Mouse (Mus musculus) embryonic facial prominence, embryonic 11.5 days (tissue): ENCODE results near the gene Dll3. TPM values are rescaled to one million over a fixed set of nuclear protein-coding genes. Genes with fewer than 3 reads are reported as not detected.

Experiments used
- ATAC-seq: fragments of 200-750 bp; cut with Nextera tagmentation; replicated peaks from 2 replicates; pipeline ENCODE4 v1.8.0; 2017; ENCODE audit warnings: low read depth; ENCODE audit not compliant: insufficient number of reproducible peaks, low FRiP score, low TSS enrichment
- DNase-seq: peaks from one replicate; pipeline ENCODE4 v3.0.0-alpha.2; 2015; ENCODE audit warnings: low spot score
- H3K27ac ChIP-seq: fragments of 300-500 bp; sonication (generic); replicated peaks from 2 replicates; pipeline ENCODE4 v1.5.1; 2014; ENCODE audit warnings: mild to moderate bottlenecking, low read depth, low read length, control low read depth
- H3K27me3 ChIP-seq: fragments of 300-500 bp; sonication (generic); 2 replicates; pipeline ENCODE4 v1.6.1; 2014; ENCODE audit warnings: mild to moderate bottlenecking, low read length, moderate library complexity, mixed read lengths; ENCODE audit not compliant: control insufficient read depth, insufficient read depth
- H3K36me3 ChIP-seq: fragments of 300-500 bp; sonication (generic); replicated peaks from 2 replicates; pipeline ENCODE4 v1.6.1; 2014; ENCODE audit warnings: low read depth, mild to moderate bottlenecking, low read length, moderate library complexity, mixed read lengths; ENCODE audit not compliant: control insufficient read depth, insufficient read depth
- H3K4me1 ChIP-seq: fragments of 300-500 bp; sonication (generic); 2 replicates; pipeline ENCODE4 v1.6.1; 2014; ENCODE audit warnings: low read length, mixed read lengths; ENCODE audit not compliant: control insufficient read depth, insufficient read depth
- H3K4me2 ChIP-seq: fragments of 300-500 bp; sonication (generic); 2 replicates; pipeline ENCODE4 v1.6.1; 2014; ENCODE audit warnings: low read depth, mild to moderate bottlenecking, control low read depth, low read length, moderate library complexity
- H3K4me3 ChIP-seq: fragments of 300-500 bp; sonication (generic); 2 replicates; pipeline ENCODE4 v1.5.1; 2014; ENCODE audit warnings: low read depth, low read length, control low read depth
- H3K9ac ChIP-seq: fragments of 300-500 bp; sonication (generic); replicated peaks from 2 replicates; pipeline ENCODE4 v1.6.1; 2014; ENCODE audit warnings: mild to moderate bottlenecking, control low read depth, low read length
- H3K9me3 ChIP-seq: fragments of 300-500 bp; sonication (generic); replicated peaks from 2 replicates; pipeline ENCODE4 v1.6.1; 2016; ENCODE audit warnings: mild to moderate bottlenecking, low read length, inconsistent platforms, mixed read lengths; ENCODE audit not compliant: control insufficient read depth
- WGBS: fragments of 180-500 bp; shearing (Covaris S2); extraction: QIAGEN DNeasy Blood & Tissue Kit; methylation state at CpG from one replicate; pipeline ENCODE4 v1.1.7; 2014; 5-methylcytosine and 5-hydroxymethylcytosine counted together
- polyA plus RNA-seq: library from polyadenylated mRNA; unstranded; fragments of >200 nt; fragmentation: Nextera tagmentation; extraction: Ambion mirVana; gene quantifications from 2 replicates; pipeline ENCODE4 v1.2.1, GENCODE M21; 2014

Gene Dll3
- polyA plus RNA-seq, 1 experiment from 2014 or later: 9.9 TPM

GRCm38 (mm10) chr7:28339213-28339917 lies 37.3 kb upstream of the Dll3 start:
- Histone ChIP-seq H3K4me2 (peak overlapping the region; percentile 38), H3K27me3 (no peaks in the 10 kb centered on the region), H3K36me3 (no peaks in the 10 kb centered on the region), H3K27ac (peak overlapping the region; percentile 52; the same call in 1 of the 2 replicates), H3K9ac (peak overlapping the region; percentile 94), H3K4me1 (no peaks in the 10 kb centered on the region), H3K4me3 (peak overlapping the region; percentile 95), H3K9me3 (no peaks in the 10 kb centered on the region)
- DNase-seq (peak; percentile 51), ATAC-seq (no peak)
- WGBS: 77% methylated on average over 19 of the region's 19 CpGs

DNA sequence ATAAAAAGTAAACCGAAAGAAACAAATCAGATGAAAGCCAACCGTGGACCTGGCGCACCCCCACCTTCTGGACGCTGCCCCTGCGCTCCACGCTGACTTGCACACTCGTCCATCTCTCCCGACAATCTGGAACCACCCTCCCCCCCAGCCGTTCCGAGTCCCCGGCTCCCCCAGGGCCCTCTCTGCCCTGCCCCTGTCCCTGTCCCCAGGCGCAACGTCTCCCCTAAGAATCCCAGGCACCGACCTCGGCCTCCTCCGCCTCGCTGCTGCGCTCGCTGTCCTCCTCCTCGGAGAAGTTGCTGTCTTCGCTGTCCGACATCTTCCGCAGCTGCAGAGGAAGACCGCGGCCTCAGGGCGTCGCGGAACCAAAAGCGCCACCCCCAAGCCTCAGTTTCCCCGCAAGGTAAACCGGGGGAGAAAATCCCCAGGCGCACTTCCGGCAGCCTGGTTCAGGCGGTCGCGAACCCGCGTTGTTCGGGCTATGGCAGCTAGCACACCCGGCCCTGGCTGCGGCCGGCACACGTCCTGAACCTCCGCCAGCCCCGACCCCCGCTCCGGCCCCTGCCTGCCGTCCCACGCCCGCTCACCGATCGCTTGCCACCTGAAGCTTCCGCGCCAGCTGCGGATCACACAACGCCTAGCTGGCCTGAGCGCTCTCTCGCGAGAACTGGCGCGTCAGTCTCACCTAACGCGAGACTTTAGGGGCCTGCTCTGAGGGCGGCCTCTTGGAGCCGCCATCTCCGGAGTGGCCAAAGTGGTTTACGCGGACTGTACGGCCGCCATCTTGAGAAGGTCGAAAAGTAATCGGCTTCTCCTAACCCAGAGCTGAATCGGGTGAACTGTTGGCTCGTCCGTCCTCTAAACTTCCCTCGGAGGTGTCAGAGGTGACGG lies 36.3 kb upstream of the Dll3 start, which contains the start of gene Supt5:
TSS of gene Supt5 (minus strand) at position 639 of the 891 bp plus-strand sequence.
- no peaks in the 10 kb centered on the region for H3K36me3 ChIP-seq
- peak; percentile 98 for ATAC-seq

DNA sequence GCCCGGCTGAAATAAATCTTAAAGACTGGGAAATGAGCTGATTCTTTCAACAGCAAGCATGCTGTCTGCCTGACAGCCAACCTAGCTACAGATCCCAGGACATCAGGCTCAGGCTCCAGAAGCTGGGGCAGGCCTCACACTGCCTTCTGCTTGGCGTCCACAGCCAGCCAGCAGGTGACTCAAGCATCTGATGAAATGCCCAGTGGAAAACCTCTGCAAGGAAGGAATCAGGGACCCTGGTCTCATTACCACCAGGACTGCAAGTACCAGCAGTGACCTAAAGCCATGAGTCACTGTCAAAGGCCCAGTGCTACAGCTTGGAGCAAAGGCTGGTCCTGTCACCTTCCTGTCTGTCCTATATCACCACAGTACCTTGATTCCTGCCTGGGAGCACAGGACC lies 33.4 kb upstream of the Dll3 start:
- H3K27ac ChIP-seq: no peak overlapping the region
- H3K4me1 ChIP-seq: no peaks in the 10 kb centered on the region
- no peak overlapping the region for H3K9ac ChIP-seq
- H3K4me2 ChIP-seq: no peak overlapping the region
- H3K36me3 ChIP-seq: no peaks in the 10 kb centered on the region; the same call in 1 of the 2 replicates
- ATAC-seq: no peak
- 86% methylated on average over 2 of the region's 2 CpGs for WGBS
- H3K27me3 ChIP-seq: no peaks in the 10 kb centered on the region
- no peak overlapping the region for H3K4me3 ChIP-seq
- no peaks in the 10 kb centered on the region for H3K9me3 ChIP-seq
- no peak for DNase-seq

More for the DNA sequence above, 36.3 kb upstream of the Dll3 start, which contains the start of gene Supt5:
- WGBS: under 1% methylated on average over 77 of the region's 77 CpGs
- Histone ChIP-seq H3K27ac (peak within 1 kb of the TSS; percentile 52), H3K4me3 (peak within 1 kb of the TSS; percentile 95), H3K9me3 (no peaks in the 10 kb centered on the region), H3K4me2 (peak within 1 kb of the TSS; percentile 64), H3K9ac (peak within 1 kb of the TSS; percentile 94), H3K4me1 (no peaks in the 10 kb centered on the region), H3K27me3 (no peaks in the 10 kb centered on the region)
- DNase-seq: peak; percentile 100

- H3K4me3 ChIP-seq: no peak overlapping the region
- DNase-seq (no peak), ATAC-seq (no peak)
- no peak overlapping the region for H3K9ac ChIP-seq
- H3K27me3 ChIP-seq: no peaks in the 10 kb centered on the region
- H3K4me2 ChIP-seq: no peak overlapping the region
- peaks cover 3% of the 10 kb centered on the region for H3K36me3 ChIP-seq
- 91% methylated on average over 4 of the region's 4 CpGs for WGBS
- no peaks in the 10 kb centered on the region for H3K4me1 ChIP-seq
- no peaks in the 10 kb centered on the region for H3K9me3 ChIP-seq
- no peak overlapping the region for H3K27ac ChIP-seq
These were observed 32.5 kb upstream of the Dll3 start for GRCm38 (mm10) chr7:28334534-28334933.

- Histone ChIP-seq H3K9me3 (no peaks in the 10 kb centered on the region), H3K9ac (no peak overlapping the region), H3K4me2 (no peak overlapping the region), H3K36me3 (peaks cover 26% of the 10 kb centered on the region), H3K4me1 (no peaks in the 10 kb centered on the region), H3K4me3 (no peak overlapping the region), H3K27me3 (no peaks in the 10 kb centered on the region), H3K27ac (no peak overlapping the region)
- ATAC-seq (no peak), DNase-seq (no peak)
- WGBS: 98% methylated on average over 2 of the region's 2 CpGs
These were observed 26.2 kb upstream of the Dll3 start for GRCm38 (mm10) chr7:28328260-28328659.

DNA sequence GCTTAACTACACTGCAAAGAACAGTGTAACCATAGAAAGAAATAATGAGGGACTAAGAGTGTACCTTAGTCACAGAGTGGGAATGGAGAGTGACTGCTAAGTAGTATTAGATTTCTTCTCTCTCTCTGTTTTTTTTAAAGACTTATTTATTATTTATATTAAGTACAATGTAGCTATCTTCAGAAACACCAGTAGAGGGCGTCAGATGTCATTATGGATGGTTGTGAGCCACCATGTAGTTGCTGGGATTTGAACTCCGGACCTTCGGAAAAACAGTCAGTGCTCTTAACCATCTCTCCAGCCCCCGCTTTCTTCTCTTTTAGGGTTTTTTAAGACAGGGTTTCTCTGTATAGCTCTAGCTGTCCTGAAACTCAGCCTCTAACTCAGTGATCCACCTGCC lies 24.4 kb upstream of the Dll3 start:
- ATAC-seq (no peak), DNase-seq (peak; percentile 19)
- H3K4me3 ChIP-seq: no peak overlapping the region
- H3K9ac ChIP-seq: no peak overlapping the region
- no peaks in the 10 kb centered on the region for H3K27me3 ChIP-seq
- H3K27ac ChIP-seq: no peak overlapping the region
- no peak overlapping the region for H3K4me2 ChIP-seq
- no peaks in the 10 kb centered on the region for H3K4me1 ChIP-seq
- WGBS: 79% methylated on average over 4 of the region's 4 CpGs
- peaks cover 39% of the 10 kb centered on the region for H3K36me3 ChIP-seq
- no peaks in the 10 kb centered on the region for H3K9me3 ChIP-seq

DNA sequence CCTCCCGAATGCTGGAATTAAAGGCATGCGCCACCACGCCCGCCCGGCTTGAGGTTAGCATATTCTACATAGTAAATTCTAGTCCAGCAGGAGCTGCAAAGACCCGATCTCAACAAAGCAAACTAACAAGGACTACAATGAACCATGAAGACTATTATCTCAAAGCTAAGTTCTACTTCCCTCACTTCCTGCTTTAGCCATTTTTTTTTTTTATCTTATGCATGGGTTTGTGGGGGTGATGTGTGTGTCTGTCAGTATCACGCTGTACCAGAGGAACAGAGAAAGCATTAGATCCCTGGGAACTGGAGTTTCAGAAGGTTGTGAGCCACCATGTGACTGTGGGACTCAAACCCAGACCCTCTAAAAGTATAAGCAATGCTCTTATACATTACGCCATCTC lies 23.3 kb upstream of the Dll3 start:
- no peak for ATAC-seq
- no peak overlapping the region for H3K4me2 ChIP-seq
- H3K27ac ChIP-seq: no peak overlapping the region
- H3K4me1 ChIP-seq: no peaks in the 10 kb centered on the region
- 94% methylated on average over 8 of the region's 8 CpGs for WGBS
- H3K4me3 ChIP-seq: no peak overlapping the region
- peaks cover 38% of the 10 kb centered on the region for H3K36me3 ChIP-seq
- H3K9me3 ChIP-seq: no peaks in the 10 kb centered on the region
- DNase-seq: no peak
- H3K27me3 ChIP-seq: no peaks in the 10 kb centered on the region
- no peak overlapping the region for H3K9ac ChIP-seq
